Mouse (Mus musculus) brain, embryonic 18.5 days (tissue): ENCODE measurements around the gene Rad17.

Experiments
- DNase-seq: peaks from one replicate; pipeline ENCODE4 v3.0.0-alpha.2; 2012; ENCODE audit warnings: low read depth, low spot score

Gene Rad17

GRCm38 (mm10) chr13:100570713-100571112 lies 80.1 kb downstream of the Rad17 start:
- no peak for DNase-seq

- DNase-seq, result no peak
Observed at GRCm38 (mm10) chr13:100568359-100568758, 82.5 kb downstream of the Rad17 start.
